Mouse (Mus musculus): ENCODE results near the gene Nr5a1. TPM values are rescaled to one million over a fixed set of nuclear protein-coding genes. Genes with fewer than 3 reads are reported as not detected.

Gene Nr5a1
- polyA plus RNA-seq, 1 experiment from 2014 or later: 0.12 TPM

GRCm38 (mm10) chr2:38668802-38669580, 45.4 kb downstream of the Nr5a1 start:
- Histone ChIP-seq H3K4me1 (0 out of 2 replicates have a peak, but pooled peaks cover 2% of the 10 kb centered on the region), H3K4me2 (replicated peaks) (peak overlapping the region; percentile 34), H3K4me3 (no peak overlapping the region), H3K36me3 (no peaks in the 10 kb centered on the region), H3K9ac (no peak overlapping the region), H3K27me3 (peaks cover 16% of the 10 kb centered on the region), H3K9me3 (replicated peaks) (no peaks in the 10 kb centered on the region), H3K27ac (no peak overlapping the region)
- whole genome bisulfite sequencing: 13% methylated on average over 17 of the region's 17 CpGs
- ATAC-seq (ENCODE audit: low FRiP score): peak; percentile 66

DNA sequence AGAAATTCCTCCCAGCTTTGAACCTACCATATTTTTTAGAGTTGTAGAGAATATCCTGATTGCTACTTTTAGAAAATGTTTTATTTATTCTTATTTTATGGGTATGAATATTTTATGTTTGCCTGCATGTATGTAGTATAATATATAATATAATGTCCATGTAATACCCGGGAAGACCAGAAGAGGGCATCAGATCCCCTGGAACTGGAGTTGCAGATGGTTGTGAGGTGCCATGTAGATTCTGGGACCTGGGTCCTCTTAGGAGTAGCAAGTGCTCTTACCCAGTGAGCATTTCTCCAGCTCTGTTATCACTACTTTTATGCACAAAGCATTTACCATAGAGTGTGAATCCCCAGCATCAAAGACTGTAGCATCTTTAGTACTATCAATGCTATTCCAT, 52.9 kb downstream of the Nr5a1 start:
- Histone ChIP-seq H3K9ac (no peak overlapping the region), H3K36me3 (no peaks in the 10 kb centered on the region), H3K4me3 (no peak overlapping the region), H3K4me2 (replicated peaks) (no peak overlapping the region), H3K27ac (no peak overlapping the region), H3K9me3 (replicated peaks) (no peaks in the 10 kb centered on the region), H3K27me3 (peaks cover 2% of the 10 kb centered on the region), H3K4me1 (peaks cover 2% of the 10 kb centered on the region; the same call in 1 of the 2 replicates)
- 4% methylated on average over 1 of the region's 1 CpGs for WGBS
- ATAC-seq (ENCODE audit: low FRiP score): no peak

DNA sequence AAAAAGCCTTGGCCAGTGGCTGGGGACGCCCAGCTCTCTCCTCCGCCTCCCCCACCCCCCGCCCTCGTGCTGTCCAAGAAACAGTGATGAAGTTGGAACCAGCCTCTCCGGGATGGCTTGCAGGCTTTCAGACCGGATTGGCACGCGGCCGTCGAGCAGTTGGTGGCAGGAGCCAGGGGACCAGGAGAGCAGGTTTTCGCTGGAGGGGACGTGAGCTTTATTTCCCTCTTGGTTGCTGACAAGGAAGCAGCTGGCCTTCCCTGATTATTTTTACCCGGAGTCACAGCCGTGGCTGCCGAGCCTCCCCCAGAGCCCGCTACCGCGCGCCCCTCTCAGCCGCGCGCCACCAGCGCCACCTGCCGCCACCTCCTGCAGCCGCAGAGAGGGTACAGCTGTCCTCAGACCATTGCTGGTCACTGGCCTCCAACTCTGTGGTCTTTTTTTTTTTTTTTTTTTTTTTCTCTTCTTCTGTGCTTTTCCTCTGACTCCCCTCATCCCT, 56.0 kb downstream of the Nr5a1 start:
- Histone ChIP-seq H3K9ac (peak overlapping the region; percentile 42; the same call in 1 of the 2 replicates), H3K27me3 (peaks cover 5% of the 10 kb centered on the region; the same call in 1 of the 2 replicates), H3K36me3 (no peaks in the 10 kb centered on the region), H3K4me3 (peak overlapping the region; percentile 31), H3K4me1 (peaks cover 2% of the 10 kb centered on the region; the same call in 1 of the 2 replicates), H3K27ac (peak overlapping the region; percentile 45; the same call in 1 of the 2 replicates), H3K4me2 (replicated peaks) (peak overlapping the region; percentile 58), H3K9me3 (replicated peaks) (no peaks in the 10 kb centered on the region)
- WGBS: 1% methylated on average over 25 of the region's 25 CpGs
- ATAC-seq (ENCODE audit: low FRiP score): peak; percentile 97

DNA sequence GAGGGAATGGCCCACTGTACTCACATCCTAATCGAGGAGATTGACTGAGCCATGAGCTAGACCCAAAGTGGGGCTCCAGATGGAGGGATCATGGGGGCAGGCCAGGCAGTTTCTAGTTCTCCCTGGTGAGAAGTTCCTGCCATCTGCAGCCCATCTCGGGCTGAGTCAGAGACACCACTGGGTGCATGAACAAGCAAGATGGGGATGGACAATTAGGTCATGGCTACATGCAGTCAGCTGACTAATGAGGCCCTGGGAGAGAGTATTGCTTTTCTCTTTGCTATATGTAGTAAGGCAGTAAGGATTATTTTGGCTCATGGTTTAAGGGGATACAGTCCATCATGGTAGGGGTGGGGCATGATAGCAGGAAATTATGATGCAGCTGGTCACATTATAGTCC, 60.6 kb downstream of the Nr5a1 start:
- H3K9ac ChIP-seq: no peak overlapping the region
- no peak overlapping the region for H3K27ac ChIP-seq
- no peak overlapping the region for H3K4me3 ChIP-seq
- H3K36me3 ChIP-seq: no peaks in the 10 kb centered on the region
- no peak overlapping the region for H3K4me2 ChIP-seq (replicated peaks)
- peaks cover 5% of the 10 kb centered on the region; the same call in 1 of the 2 replicates for H3K4me1 ChIP-seq
- H3K27me3 ChIP-seq: peaks cover 5% of the 10 kb centered on the region; the same call in 1 of the 2 replicates
- WGBS: 77% methylated on average over 2 of the region's 2 CpGs
- ATAC-seq (ENCODE audit: low FRiP score): no peak
- no peaks in the 10 kb centered on the region for H3K9me3 ChIP-seq (replicated peaks)

DNA sequence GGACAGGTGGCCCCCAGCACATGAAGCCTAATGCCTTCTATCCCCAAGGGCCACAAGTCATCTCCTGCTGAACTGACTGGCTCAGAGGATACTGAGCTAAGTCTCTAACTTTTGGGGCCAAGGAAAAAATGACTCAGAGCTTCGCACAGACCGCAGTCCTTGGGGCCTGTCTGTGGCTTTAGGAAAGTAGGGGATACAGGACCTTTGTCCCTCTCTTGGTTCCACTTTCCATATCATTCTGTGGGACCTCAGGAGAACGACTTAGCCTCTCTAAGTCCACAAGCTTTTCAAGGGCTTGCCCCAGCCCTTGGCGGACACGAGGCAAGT, 61.1 kb downstream of the Nr5a1 start:
- Histone ChIP-seq H3K9ac (no peak overlapping the region), H3K36me3 (no peaks in the 10 kb centered on the region), H3K4me3 (no peak overlapping the region), H3K4me2 (replicated peaks) (no peak overlapping the region), H3K27me3 (peaks cover 5% of the 10 kb centered on the region; the same call in 1 of the 2 replicates), H3K9me3 (replicated peaks) (no peaks in the 10 kb centered on the region), H3K4me1 (peaks cover 5% of the 10 kb centered on the region; the same call in 1 of the 2 replicates), H3K27ac (no peak overlapping the region)
- 92% methylated on average over 5 of the region's 5 CpGs for WGBS
- ATAC-seq (ENCODE audit: low FRiP score): no peak

DNA sequence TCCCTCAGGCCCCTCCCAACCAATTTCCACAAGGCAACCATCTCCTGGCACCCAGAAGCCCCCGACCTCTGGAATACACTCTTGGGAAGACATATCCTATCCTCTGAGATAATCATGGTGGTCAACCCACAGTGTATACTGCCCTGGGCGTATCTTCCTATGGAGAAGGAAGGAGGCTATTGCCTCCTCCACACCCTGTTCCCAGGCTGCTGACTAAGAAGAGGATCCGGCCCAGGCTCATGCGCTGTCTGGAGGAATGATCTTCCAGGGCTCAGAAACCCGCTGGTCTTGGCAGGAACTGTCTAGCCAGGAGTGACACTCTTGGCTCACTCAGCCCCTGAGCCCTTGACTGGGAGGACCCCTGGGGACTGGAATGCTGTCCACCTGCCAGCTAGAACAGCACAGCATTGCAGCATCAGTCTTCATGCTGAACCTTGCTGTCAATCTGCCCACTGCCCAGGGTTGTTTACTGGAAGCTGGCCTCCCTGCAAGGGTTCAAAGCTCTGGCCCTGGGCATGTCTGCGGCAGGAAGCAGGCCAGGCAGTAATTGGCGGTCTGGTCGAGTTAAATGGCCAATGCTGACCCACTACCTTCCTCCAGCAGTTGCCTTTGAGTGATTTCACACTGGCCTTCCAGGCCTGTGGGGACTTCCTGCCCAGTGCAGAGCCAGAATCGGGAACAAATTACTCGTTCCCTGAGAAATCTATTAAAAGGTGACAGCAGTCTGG, 61.6 kb downstream of the Nr5a1 start:
- peaks cover 5% of the 10 kb centered on the region; the same call in 1 of the 2 replicates for H3K4me1 ChIP-seq
- ATAC-seq (ENCODE audit: low FRiP score): peak; percentile 40; the same call in 1 of the 2 replicates

DNA sequence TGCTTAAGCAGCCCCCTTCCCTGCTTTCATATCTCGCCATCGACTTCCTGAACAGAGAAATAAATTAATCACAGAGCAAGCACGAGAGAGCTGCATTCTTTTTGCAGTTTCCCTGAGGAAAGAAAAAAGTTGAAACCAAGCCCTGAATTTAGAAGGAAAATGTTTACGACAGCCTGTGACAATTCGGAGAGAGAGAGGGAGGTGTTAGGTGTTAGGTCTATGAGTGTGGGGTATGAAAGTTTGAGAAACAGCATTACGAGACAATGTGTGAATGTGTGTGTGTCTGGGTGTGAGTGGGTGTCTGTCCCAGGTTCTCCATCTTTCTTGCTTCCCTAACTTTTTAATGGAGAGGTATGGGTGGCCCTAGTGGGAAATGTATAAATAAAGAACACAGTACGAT, 62.2 kb downstream of the Nr5a1 start:
- Histone ChIP-seq H3K4me1 (peaks cover 6% of the 10 kb centered on the region; the same call in 1 of the 2 replicates), H3K27ac (no peak overlapping the region), H3K4me2 (replicated peaks) (no peak overlapping the region), H3K36me3 (no peaks in the 10 kb centered on the region), H3K9ac (no peak overlapping the region), H3K27me3 (peaks cover 5% of the 10 kb centered on the region; the same call in 1 of the 2 replicates), H3K9me3 (replicated peaks) (no peaks in the 10 kb centered on the region), H3K4me3 (no peak overlapping the region)
- WGBS: 88% methylated on average over 7 of the region's 7 CpGs
- no peak for ATAC-seq (ENCODE audit: low FRiP score)

More for the DNA sequence above, 61.6 kb downstream of the Nr5a1 start:
- no peaks in the 10 kb centered on the region for H3K9me3 ChIP-seq (replicated peaks)
- H3K27ac ChIP-seq: no peak overlapping the region
- H3K27me3 ChIP-seq: peaks cover 5% of the 10 kb centered on the region; the same call in 1 of the 2 replicates
- H3K4me2 ChIP-seq (replicated peaks): no peak overlapping the region
- H3K36me3 ChIP-seq: no peaks in the 10 kb centered on the region
- H3K9ac ChIP-seq: no peak overlapping the region
- 64% methylated on average over 10 of the region's 10 CpGs for WGBS
- no peak overlapping the region for H3K4me3 ChIP-seq

DNA sequence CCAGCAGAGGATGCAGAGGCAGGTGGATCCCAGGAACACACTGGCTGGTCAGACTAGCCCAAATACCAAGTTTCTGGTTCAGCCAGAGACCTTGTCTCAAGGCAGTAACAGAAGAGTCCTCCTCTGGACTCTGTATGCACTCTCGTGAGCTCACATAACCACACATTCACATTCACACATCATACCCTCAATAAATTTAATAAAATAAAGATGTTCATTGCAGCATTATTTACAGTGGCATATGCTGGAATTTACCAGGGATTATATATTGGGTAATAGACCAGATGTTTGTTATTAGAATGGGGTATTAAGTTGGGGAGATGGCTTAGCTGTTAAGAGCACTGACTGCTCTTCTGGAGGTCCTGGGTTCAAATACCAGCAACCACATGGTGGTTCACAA, 64.0 kb downstream of the Nr5a1 start:
- 87% methylated on average over 1 of the region's 1 CpGs for WGBS
- ATAC-seq (ENCODE audit: low FRiP score): no peak
- Histone ChIP-seq H3K4me3 (no peak overlapping the region), H3K36me3 (no peaks in the 10 kb centered on the region), H3K9ac (no peak overlapping the region), H3K27me3 (no peaks in the 10 kb centered on the region), H3K4me1 (peaks cover 7% of the 10 kb centered on the region; the same call in 1 of the 2 replicates), H3K27ac (no peak overlapping the region), H3K4me2 (replicated peaks) (no peak overlapping the region), H3K9me3 (replicated peaks) (no peaks in the 10 kb centered on the region)

DNA sequence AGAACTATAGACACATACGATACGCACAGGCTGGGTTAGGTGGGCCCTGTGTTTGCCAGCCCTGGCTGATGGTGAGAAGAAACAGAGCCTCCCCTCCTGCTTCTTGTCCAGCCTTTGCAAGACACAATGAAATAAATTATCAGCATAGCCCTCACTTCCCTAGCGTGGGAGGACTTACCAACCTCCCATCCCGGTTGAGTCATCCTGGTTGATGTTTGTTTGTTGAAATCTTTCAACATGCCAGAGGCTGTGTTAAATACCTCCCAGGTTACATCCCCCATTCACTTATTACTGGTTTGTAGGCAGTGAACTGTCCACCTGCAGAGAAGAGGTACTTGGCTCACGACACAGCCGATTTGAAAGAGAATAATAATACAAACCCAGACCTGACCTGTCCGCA, 66.7 kb downstream of the Nr5a1 start:
- Histone ChIP-seq H3K27me3 (no peaks in the 10 kb centered on the region), H3K4me2 (replicated peaks) (no peak overlapping the region), H3K36me3 (no peaks in the 10 kb centered on the region), H3K27ac (no peak overlapping the region), H3K9ac (no peak overlapping the region), H3K4me3 (no peak overlapping the region), H3K9me3 (replicated peaks) (no peaks in the 10 kb centered on the region), H3K4me1 (peaks cover 14% of the 10 kb centered on the region)
- whole genome bisulfite sequencing: 87% methylated on average over 7 of the region's 7 CpGs
- no peak for ATAC-seq (ENCODE audit: low FRiP score)

- H3K27ac ChIP-seq: no peak overlapping the region
Observed at GRCm38 (mm10) chr2:38647201-38647606, 67.1 kb downstream of the Nr5a1 start.

DNA sequence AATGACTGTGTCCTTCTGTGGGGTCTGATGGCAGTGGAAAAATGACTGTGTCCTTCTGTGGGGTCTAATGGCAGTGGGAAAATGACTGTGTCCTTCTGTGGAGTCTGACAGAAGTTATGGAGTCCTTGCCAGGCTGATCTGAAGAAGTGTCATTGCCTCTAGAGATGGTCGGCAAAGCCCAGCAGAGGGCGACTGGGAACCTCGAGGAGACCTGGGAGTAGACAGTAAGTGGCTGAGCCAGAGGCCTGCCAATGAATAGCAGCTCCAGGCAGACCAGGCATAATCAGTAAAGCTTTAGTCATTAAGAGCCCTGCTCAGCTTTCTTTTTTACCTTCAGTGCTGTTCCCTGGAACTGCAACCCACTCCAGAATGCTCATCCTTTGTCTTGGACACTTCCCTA, 68.4 kb downstream of the Nr5a1 start:
- Histone ChIP-seq H3K4me3 (no peak overlapping the region), H3K4me2 (replicated peaks) (no peak overlapping the region), H3K4me1 (peaks cover 14% of the 10 kb centered on the region), H3K27me3 (no peaks in the 10 kb centered on the region), H3K36me3 (peaks cover 10% of the 10 kb centered on the region), H3K9me3 (replicated peaks) (no peaks in the 10 kb centered on the region), H3K27ac (no peak overlapping the region), H3K9ac (no peak overlapping the region)
- WGBS: 2% methylated on average over 3 of the region's 3 CpGs
- peak; percentile 57 for ATAC-seq (ENCODE audit: low FRiP score)

More at GRCm38 (mm10) chr2:38647201-38647606, 67.1 kb downstream of the Nr5a1 start:
- Histone ChIP-seq H3K9me3 (replicated peaks) (no peaks in the 10 kb centered on the region), H3K27me3 (no peaks in the 10 kb centered on the region), H3K9ac (no peak overlapping the region), H3K4me1 (peaks cover 14% of the 10 kb centered on the region), H3K4me2 (replicated peaks) (no peak overlapping the region), H3K4me3 (no peak overlapping the region), H3K36me3 (no peaks in the 10 kb centered on the region)
- WGBS: 78% methylated on average over 8 of the region's 8 CpGs
- ATAC-seq (ENCODE audit: low FRiP score): peak; percentile 42

All from hindbrain, embryonic 12.5 days (tissue).